Mouse (Mus musculus) heart, embryonic 14.5 days (tissue): Measurements from ENCODE around the gene Foxg1. TPM values are rescaled to one million over a fixed set of nuclear protein-coding genes. Genes with fewer than 3 reads are reported as not detected.

Experiments used
- ATAC-seq: fragments of 200-750 bp; cut with Nextera tagmentation; 2 replicates; pipeline ENCODE4 v1.8.0; 2017; ENCODE audit warnings: low read depth, moderate TSS enrichment; ENCODE audit not compliant: insufficient number of reproducible peaks, insufficient read depth, low FRiP score
- H3K27ac ChIP-seq, 2 experiments: fragments of 200-500 bp in 1 of 2; fragments of 300-500 bp in 1 of 2; sonication (generic) in 1 of 2; replicated peaks in 1 of 2; 2 replicates each; pipeline ENCODE4 v1.5.1; 2012 to 2014; ENCODE audit warnings: low read depth in 2 of 2, low read length in 2 of 2, control low read depth in 1 of 2, mild to moderate bottlenecking in 1 of 2, mixed read lengths in 1 of 2; ENCODE audit not compliant: control insufficient read depth in 1 of 2, insufficient read depth in 1 of 2
- H3K27me3 ChIP-seq: fragments of 300-500 bp; sonication (generic); 2 replicates; pipeline ENCODE4 v1.6.1; 2014; ENCODE audit warnings: mild to moderate bottlenecking, low read length, control low read depth; ENCODE audit not compliant: control insufficient read depth, insufficient read depth
- H3K36me3 ChIP-seq: fragments of 300-500 bp; sonication (generic); 2 replicates; pipeline ENCODE4 v1.6.1; 2014; ENCODE audit warnings: mild to moderate bottlenecking, control low read depth, low read length, mixed read lengths; ENCODE audit not compliant: control insufficient read depth, insufficient read depth
- H3K4me1 ChIP-seq, 2 experiments: fragments of 200-500 bp in 1 of 2; fragments of 300-500 bp in 1 of 2; sonication (generic) in 1 of 2; 2 replicates each; pipeline ENCODE4 v1.6.1; 2012 to 2014; ENCODE audit warnings: low read length in 2 of 2, control low read depth in 1 of 2, mixed read lengths in 1 of 2; ENCODE audit not compliant: control insufficient read depth in 2 of 2, insufficient read depth in 2 of 2
- H3K4me2 ChIP-seq: fragments of 300-500 bp; sonication (generic); 2 replicates; pipeline ENCODE4 v1.6.1; 2014; ENCODE audit warnings: mild to moderate bottlenecking, low read length
- H3K4me3 ChIP-seq, 2 experiments: fragments of 200-500 bp in 1 of 2; fragments of 300-500 bp in 1 of 2; sonication (generic) in 1 of 2; 2 replicates each; pipeline ENCODE4 v1.5.1; 2012 to 2014; ENCODE audit warnings: low read length in 2 of 2, mild to moderate bottlenecking in 2 of 2, control low read depth in 1 of 2, low read depth in 1 of 2, moderate library complexity in 1 of 2; ENCODE audit not compliant: control insufficient read depth in 1 of 2, insufficient read depth in 1 of 2
- H3K9ac ChIP-seq: fragments of 300-500 bp; sonication (generic); 2 replicates; pipeline ENCODE4 v1.6.1; 2014; ENCODE audit warnings: mild to moderate bottlenecking, low read length
- H3K9me3 ChIP-seq: fragments of 300-500 bp; sonication (generic); 2 replicates; pipeline ENCODE4 v1.6.1; 2016; ENCODE audit warnings: low read length, control low read depth; ENCODE audit not compliant: control insufficient read depth
- WGBS: fragments of 180-500 bp; shearing (Covaris S2); extraction: QIAGEN DNeasy Blood & Tissue Kit; methylation state at CpG from one replicate; pipeline ENCODE4 v1.1.7; 2014; 5-methylcytosine and 5-hydroxymethylcytosine counted together
- polyA plus RNA-seq: library from polyadenylated mRNA; unstranded; fragments of >200 nt; fragmentation: Nextera tagmentation; extraction: Ambion mirVana; gene quantifications from 2 replicates; pipeline ENCODE4 v1.2.1, GENCODE M21; 2014

Foxg1 gene
- polyA plus RNA-seq, 1 experiment from 2014 or later = not detected

DNA sequence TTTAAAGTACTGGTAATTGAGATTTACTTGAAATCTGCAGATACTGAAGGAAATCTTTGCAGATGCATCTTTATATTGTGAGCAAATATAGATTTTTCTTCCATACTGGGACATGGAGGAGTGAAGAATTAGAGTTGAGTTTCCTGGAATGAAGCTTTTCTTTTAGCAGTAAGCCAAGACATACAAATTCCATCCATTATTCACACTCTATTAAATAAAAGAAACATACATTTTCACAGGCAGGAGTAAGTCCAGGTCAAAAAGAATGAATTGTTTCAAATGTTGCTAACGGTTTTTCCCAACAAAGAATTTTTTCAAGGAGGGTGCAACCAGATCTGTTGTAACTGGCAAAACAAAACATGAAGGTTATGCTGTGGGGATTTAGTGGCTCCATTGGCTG lies 17.2 kb downstream of the Foxg1 start:
- Histone ChIP-seq H3K9ac (no peak overlapping the region), H3K4me2 (no peak overlapping the region), H3K9me3 (no peaks in the 10 kb centered on the region), H3K27ac (no peak overlapping the region), H3K27me3 (peaks cover 83% of the 10 kb centered on the region), H3K4me3 (no peak overlapping the region), H3K36me3 (no peaks in the 10 kb centered on the region), H3K4me1 (peaks cover 0 to 11% of the 10 kb centered on the region in 2 experiments; a peak in 3 of 4 replicates)
- no peak for ATAC-seq
- WGBS = 6% methylated on average over 1 of the region's 1 CpGs

DNA sequence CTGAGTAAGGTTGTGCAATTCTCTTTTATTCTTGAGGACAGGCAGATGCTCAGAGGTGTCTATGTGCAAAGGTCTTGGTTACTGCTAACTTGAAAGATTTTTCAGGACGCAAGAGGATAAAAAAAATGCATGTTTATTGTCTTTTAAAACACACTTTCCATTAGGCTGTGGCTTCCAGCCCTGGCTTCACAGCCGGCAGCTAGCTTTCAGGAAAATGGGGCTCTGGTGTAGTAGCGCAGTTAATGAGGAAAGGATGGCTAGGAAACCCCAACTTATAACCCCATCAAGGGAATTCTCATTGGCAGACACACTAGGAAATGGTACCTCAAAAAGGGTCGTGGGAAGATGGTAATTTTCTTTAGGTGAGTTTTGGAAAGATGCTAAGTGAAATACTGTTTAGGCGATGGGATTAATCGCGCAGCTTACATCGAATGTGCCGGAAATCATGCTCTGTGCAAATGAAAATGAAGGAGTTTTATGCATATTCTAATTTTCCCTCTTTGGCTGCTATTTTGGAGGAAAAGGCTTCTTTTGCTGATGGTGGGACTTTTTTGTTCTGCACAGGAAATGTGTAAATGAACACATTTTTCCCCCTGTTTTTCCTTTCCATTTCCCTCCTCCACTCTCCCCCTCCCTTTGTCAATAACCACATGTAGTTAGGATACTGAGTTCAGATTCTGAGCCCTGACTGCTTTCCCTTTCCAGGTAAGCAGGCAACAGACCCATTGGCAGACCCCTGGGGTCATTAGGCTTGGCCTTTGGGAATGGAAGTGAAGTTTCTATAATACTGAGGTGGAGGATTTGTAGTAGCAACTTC lies 17.8 kb downstream of the Foxg1 start:
- H3K27ac ChIP-seq = no peak overlapping the region
- H3K36me3 ChIP-seq = no peaks in the 10 kb centered on the region
- WGBS = 4% methylated on average over 9 of the region's 9 CpGs
- H3K9ac ChIP-seq = no peak overlapping the region
- no peak for ATAC-seq
- peak overlapping the region; percentile 82; the same call in 1 of the 2 replicates for H3K4me2 ChIP-seq
- no peaks in the 10 kb centered on the region for H3K9me3 ChIP-seq
- peak overlapping the region in 1 of 2 experiments; percentile 45; a peak in 2 of 4 replicates for H3K4me3 ChIP-seq
- peaks cover 83% of the 10 kb centered on the region for H3K27me3 ChIP-seq
- peaks cover 0 to 11% of the 10 kb centered on the region in 2 experiments; a peak in 3 of 4 replicates for H3K4me1 ChIP-seq

DNA sequence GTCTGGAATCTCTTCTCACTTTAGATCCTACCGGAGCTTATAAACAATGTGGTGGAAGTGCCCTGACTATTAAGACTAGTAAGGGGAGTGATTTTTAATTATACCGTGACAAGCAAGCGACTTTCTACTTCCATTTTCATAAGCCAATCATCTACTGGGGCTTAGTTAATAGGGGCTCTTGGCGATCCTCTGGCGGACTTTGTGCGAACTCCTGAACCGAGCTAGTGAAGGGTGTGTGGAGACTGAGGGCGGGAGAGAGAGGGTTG lies 18.3 kb downstream of the Foxg1 start:
- Histone ChIP-seq H3K27me3 (peaks cover 79% of the 10 kb centered on the region), H3K36me3 (no peaks in the 10 kb centered on the region), H3K4me3 (peak overlapping the region; percentile 35 to 45), H3K9ac (no peak overlapping the region), H3K4me2 (peak overlapping the region; percentile 82), H3K27ac (no peak overlapping the region), H3K4me1 (peaks cover 0 to 11% of the 10 kb centered on the region in 2 experiments; a peak in 3 of 4 replicates), H3K9me3 (no peaks in the 10 kb centered on the region)
- no peak for ATAC-seq
- WGBS = under 1% methylated on average over 8 of the region's 8 CpGs

- Histone ChIP-seq H3K4me1 (peaks cover 0 to 11% of the 10 kb centered on the region in 2 experiments; a peak in 3 of 4 replicates), H3K27ac (no peak overlapping the region), H3K4me2 (peak overlapping the region; percentile 82), H3K36me3 (no peaks in the 10 kb centered on the region), H3K4me3 (peak overlapping the region; percentile 35 to 45), H3K9me3 (no peaks in the 10 kb centered on the region), H3K27me3 (peaks cover 75% of the 10 kb centered on the region), H3K9ac (peak overlapping the region; percentile 44; the same call in 1 of the 2 replicates)
- under 1% methylated on average over 62 of the region's 68 CpGs for WGBS
- no peak for ATAC-seq
Observed at GRCm38 (mm10) chr12:49401119-49401795, 18.8 kb downstream of the Foxg1 start.

GRCm38 (mm10) chr12:49401796-49402130 lies 19.3 kb downstream of the Foxg1 start:
- H3K27ac ChIP-seq = no peak overlapping the region
- H3K27me3 ChIP-seq = peaks cover 74% of the 10 kb centered on the region
- no peaks in the 10 kb centered on the region for H3K9me3 ChIP-seq
- H3K9ac ChIP-seq = no peak overlapping the region
- ATAC-seq = no peak
- peaks cover 0 to 11% of the 10 kb centered on the region in 2 experiments; a peak in 3 of 4 replicates for H3K4me1 ChIP-seq
- H3K36me3 ChIP-seq = no peaks in the 10 kb centered on the region
- peak overlapping the region; percentile 82 for H3K4me2 ChIP-seq
- under 1% methylated on average over 5 of the region's 5 CpGs for WGBS
- H3K4me3 ChIP-seq = peak overlapping the region; percentile 35 to 45

GRCm38 (mm10) chr12:49409833-49410232 lies 27.4 kb downstream of the Foxg1 start:
- no peaks in the 10 kb centered on the region for H3K36me3 ChIP-seq
- no peaks in the 10 kb centered on the region for H3K9me3 ChIP-seq
- ATAC-seq = no peak
- no peak overlapping the region for H3K4me3 ChIP-seq
- H3K27ac ChIP-seq = no peak overlapping the region
- no peaks in the 10 kb centered on the region for H3K4me1 ChIP-seq
- no peak overlapping the region for H3K9ac ChIP-seq
- WGBS = 72% methylated on average over 2 of the region's 2 CpGs
- H3K4me2 ChIP-seq = no peak overlapping the region
- peaks cover 6% of the 10 kb centered on the region for H3K27me3 ChIP-seq

DNA sequence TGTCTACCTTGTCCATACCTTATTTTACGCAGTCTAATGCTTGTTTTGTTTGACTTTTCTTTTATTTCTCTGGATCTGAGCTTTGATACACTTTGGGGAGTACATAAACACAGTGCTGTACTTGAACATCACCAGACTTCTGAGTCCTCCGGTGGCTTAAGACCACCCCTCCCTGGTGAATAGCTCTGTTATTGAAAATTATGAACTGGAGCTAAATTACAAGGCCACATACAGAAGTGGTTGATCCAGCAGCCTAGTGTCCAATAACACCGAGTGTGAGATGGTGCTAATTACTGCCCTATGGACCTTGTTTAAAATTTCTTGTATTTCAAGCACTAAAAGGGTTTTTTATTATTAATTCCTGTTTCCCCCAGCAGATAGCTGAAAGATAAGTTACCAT lies 35.5 kb downstream of the Foxg1 start:
- Histone ChIP-seq H3K27ac (no peak overlapping the region), H3K36me3 (no peaks in the 10 kb centered on the region), H3K9ac (no peak overlapping the region), H3K27me3 (no peaks in the 10 kb centered on the region), H3K4me3 (no peak overlapping the region), H3K4me2 (no peak overlapping the region), H3K9me3 (no peaks in the 10 kb centered on the region), H3K4me1 (no peaks in the 10 kb centered on the region)
- ATAC-seq = no peak
- 72% methylated on average over 3 of the region's 3 CpGs for WGBS
